Mouse (Mus musculus) gastrocnemius, adult 2 months (tissue): ENCODE results near the gene Thtpa. TPM values are rescaled to one million over a fixed set of nuclear protein-coding genes. Genes with fewer than 3 reads are reported as not detected.

ENCODE experiments used
- DNase-seq: peaks from one replicate; pipeline ENCODE4 v3.0.0; 2022
- H3K27ac ChIP-seq: fragments of 200-600 bp; 2 replicates; pipeline ENCODE4 v1.8.1; 2022; ENCODE audit warnings: mild to moderate bottlenecking
- H3K4me3 ChIP-seq: fragments of 200-600 bp; 2 replicates; pipeline ENCODE4 v1.8.1; 2022; ENCODE audit warnings: mild to moderate bottlenecking, moderate library complexity
- CTCF ChIP-seq: fragments of 200-600 bp; IDR thresholded peaks from 2 replicates; pipeline ENCODE4 v1.8.1; 2022; ENCODE audit warnings: antibody characterized with exemption, mild to moderate bottlenecking, moderate library complexity
- intact Hi-C: fragments of 180-260 bp; cut with DNase I; formaldehyde crosslinking; loops from one replicate; pipeline ENCODE4 v1.15.1; 2025
- total RNA-seq, 2 experiments: library from RNA; stranded (reverse); gene quantifications; 2 replicates each; pipeline ENCODE4 v1.2.3; 2021

Thtpa gene
- total RNA-seq, 2 experiments from 2014 or later, result 12.6 to 14.3 TPM

DNA sequence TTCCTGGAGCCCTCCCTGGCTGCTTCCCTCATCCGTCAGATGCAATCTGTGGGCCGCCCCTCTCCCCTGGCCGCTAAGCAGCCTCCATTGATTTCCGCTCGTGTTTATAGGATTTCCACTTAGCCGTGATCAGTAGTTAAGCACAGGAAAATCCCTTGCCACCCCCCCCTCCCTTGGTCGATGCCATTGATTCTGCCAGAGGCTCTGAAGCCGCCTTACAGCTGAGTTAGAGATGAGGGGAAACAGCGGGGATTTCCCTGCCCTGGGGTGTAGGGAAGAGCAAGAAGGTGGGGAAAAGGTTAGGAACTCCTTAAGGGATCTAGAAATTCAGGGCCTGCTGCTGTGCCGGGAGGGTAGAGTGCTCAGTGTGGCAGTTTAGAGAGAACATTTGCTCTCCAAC, 3.1 kb downstream of the Thtpa start:
- Histone ChIP-seq H3K27ac (peak overlapping the region; percentile 46; the same call in 1 of the 2 replicates), H3K4me3 (no peak overlapping the region)
- TF ChIP-seq CTCF, result no peak
- DNase-seq, result no peak
- intact Hi-C loops, result loop anchor here (10.0 kb wide), 2 partner anchors 203 to 843 kb away; partner anchors contain the start of genes Abhd4, Dad1 and Pabpn1

DNA sequence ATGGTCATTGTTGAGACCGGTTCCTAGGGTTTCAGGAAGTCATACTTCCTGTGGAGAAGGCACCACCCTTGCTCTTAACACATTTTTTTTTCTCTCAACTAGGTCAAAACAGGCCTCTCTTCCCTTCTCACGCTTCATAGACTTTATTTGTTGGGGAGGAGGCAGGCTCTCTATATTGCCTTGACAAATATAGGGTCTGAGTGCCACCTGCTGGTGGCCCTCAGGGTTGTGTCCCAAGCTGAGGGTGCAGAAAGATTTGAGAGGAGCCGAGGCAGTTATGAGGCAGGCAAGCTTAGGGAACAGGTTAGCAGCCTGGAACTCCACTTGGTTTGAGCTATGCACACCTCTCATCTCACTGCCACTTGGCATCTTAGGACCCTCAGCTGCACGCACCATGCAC, 3.5 kb downstream of the Thtpa start:
- peak; percentile 55 for TF ChIP-seq CTCF
- Histone ChIP-seq H3K4me3 (no peak overlapping the region), H3K27ac (no peak overlapping the region)
- intact Hi-C loops, result loop anchor here (10.0 kb wide), 2 partner anchors 203 to 843 kb away; partner anchors contain the start of genes Abhd4, Dad1 and Pabpn1
- DNase-seq, result no peak

DNA sequence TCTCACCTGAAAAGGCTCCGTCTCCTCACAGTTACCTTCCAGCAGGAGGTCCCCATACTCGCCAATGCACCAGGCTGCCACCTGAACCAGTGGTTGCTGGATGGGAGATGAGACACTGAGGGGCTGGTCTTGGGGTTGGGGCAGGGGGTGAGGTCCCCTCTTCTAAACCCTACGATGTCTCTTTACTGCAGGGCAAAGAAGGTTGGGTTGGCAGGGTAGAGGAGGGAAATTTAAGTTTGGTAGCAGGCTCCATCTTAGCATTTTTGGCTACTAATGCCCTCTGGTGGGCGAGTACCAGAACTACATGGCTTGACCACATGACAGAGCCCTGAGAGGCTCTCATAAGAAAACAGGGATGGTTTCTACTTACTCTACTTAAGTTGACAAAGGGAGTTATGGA, 7.0 kb downstream of the Thtpa start:
- peak; percentile 87 for TF ChIP-seq CTCF
- intact Hi-C loops, result loop anchor here (5.0 kb wide), 1 partner anchor 79 kb away; no protein-coding TSS in a partner anchor
- Histone ChIP-seq H3K4me3 (no peak overlapping the region), H3K27ac (no peak overlapping the region)
- DNase-seq, result peak; percentile 59

DNA sequence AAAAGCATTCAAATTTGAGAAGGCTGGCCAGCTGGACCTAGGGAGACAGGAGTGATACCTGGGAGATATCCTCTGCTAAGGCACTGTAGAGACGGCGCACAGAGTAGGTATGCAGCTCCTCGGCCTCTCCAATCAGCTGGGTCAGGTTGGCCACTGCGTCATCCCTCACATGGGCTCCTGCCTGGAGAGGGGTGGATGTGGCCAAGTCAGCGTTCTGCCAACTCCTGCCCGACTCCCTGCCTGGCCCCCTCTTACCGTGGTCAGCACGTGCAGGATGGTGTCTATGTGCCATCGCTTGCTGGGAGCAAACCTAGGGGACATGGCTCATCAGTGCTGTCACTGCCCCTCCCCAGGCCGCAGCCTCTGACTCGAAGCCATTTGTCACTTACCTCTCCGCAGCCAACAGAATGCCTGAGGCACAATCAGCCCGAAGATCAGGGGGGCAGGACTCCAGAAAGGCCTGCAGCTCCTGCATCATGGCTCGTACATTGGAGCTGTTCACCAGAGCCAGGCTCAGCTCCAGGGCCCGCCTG, 7.7 kb downstream of the Thtpa start:
- intact Hi-C loops, result loop anchor here (5.0 kb wide), 1 partner anchor 80 kb away; no protein-coding TSS in a partner anchor
- Histone ChIP-seq H3K4me3 (no peak overlapping the region), H3K27ac (no peak overlapping the region)
- DNase-seq, result no peak
- TF ChIP-seq CTCF, result no peak

DNA sequence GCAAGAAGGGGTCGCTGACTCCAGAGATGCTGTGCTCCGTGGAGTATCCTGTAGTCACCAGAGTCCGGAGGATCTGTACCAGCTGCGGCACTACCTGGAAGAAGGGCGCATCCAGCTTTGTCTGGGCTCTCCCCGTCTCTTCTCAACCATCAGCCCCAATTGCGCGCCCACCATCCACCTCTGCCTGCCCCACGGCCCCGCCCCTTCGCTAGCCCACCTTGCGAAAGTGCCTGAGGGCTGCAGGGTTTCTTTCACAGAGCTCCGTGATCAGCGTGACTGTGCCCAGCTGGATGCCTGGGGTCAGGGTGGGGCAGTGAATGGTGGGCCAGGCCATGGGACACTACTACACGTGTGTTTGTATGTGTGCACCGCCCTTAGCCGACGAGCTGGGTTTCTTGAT, 9.8 kb downstream of the Thtpa start:
- no peak for TF ChIP-seq CTCF
- H3K27ac ChIP-seq, result no peak overlapping the region
- intact Hi-C loops, result loop anchor here (5.0 kb wide), 1 partner anchor 82 kb away; no protein-coding TSS in a partner anchor
- H3K4me3 ChIP-seq, result no peak overlapping the region
- no peak for DNase-seq

DNA sequence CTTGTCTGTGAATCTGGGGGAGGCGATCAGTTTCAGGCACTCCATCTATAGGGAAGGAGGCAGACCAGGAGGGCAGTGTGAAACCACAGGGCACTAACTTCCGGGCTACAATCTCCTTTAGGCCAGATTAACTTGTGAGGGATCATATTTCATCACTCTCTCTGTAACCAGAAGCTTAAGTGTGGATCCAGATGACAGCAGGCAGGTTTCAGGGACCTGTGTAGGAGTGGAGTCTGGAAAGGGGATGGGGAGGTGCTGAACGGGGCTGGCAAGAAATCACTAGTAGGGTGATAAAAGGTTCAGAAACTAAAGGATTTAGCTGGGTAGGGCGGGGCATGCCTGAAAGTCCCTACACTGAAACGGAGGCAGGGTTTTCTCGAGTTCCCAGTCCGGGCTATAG, 10.8 kb downstream of the Thtpa start:
- DNase-seq, result no peak
- Histone ChIP-seq H3K27ac (0 out of 2 replicates have a peak overlapping the region, but pooled peaks have one; percentile 88), H3K4me3 (peak overlapping the region; percentile 80)
- TF ChIP-seq CTCF, result no peak
- intact Hi-C loops, result no loop called here

DNA sequence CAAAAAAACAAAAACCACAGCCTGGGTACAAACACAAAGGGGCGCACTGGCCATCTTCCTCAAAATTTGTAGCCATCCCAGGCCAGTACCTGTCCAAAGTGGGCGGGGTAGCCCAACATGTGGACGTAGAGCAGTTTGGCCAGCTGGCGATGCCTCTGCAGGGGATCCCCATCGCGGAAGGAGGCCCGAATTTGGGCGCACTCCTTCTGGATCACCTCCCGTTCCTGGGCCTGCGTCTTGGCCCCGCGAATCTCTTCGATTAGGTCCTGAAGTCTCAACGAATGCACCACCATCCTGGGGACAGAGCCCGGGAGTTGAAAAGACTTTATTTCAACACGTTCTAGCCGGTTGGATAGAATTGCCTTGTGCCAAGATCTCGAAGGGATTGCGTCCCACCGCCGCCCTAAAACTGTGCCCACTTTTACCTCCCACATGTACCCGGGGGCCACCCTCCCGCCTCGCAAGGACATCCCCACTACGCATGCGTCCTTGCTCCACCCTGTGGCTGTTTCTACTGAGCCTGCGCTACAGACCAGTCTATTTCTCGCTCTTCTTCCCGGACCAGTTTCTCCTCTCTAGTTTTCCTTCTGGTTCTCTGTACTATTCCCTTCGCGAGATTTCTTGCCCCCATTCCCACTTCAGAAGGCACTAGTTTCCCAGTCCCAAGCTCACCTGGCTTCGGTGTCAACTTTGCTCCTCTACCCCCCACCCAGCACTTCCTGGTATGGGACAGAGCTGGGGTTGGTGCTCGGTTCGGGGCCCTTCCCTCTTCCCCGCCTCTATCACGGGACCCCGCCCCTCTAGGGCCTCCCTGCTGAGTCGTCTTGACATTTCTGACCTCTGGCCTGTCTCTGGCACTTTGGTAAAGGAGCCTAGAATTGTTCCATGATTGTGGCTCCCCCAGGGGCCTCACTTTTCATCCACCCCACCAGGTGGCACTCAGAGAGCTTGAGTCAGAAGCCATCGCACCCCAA, 11.5 kb downstream of the Thtpa start, which contains the start of gene Ap1g2:
Gene Ap1g2 (minus strand): TSS at position 758 of the 974 bp plus-strand sequence.
- intact Hi-C loops, result no loop called here
- TF ChIP-seq CTCF, result peak; percentile 38
- Histone ChIP-seq H3K27ac (peak within 1 kb of the TSS; percentile 88), H3K4me3 (peak within 1 kb of the TSS; percentile 80)
- DNase-seq, result peak; percentile 90

DNA sequence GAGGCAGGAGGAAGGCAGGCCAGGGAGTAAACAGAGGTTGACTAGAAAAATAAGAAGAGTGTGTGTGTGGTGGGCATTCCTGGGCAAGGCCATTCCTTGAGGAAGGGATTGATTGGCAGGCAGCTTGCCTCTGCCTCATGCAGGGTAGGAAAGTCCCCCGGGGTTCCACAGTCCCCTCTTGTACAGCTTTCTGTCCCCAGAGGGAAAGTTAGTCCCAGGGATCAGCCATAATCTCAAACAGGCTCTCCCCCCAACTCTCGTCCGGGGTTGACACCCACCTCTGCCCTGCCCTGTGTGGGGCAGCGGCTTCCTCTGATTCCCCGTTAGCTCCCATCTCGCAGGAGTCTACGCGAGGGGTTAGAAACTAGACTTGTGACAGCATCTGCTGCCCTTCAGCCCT, 12.4 kb downstream of the Thtpa start:
- TF ChIP-seq CTCF, result no peak
- intact Hi-C loops, result no loop called here
- DNase-seq, result no peak
- Histone ChIP-seq H3K27ac (peak overlapping the region; percentile 88; the same call in 1 of the 2 replicates), H3K4me3 (no peak overlapping the region)

DNA sequence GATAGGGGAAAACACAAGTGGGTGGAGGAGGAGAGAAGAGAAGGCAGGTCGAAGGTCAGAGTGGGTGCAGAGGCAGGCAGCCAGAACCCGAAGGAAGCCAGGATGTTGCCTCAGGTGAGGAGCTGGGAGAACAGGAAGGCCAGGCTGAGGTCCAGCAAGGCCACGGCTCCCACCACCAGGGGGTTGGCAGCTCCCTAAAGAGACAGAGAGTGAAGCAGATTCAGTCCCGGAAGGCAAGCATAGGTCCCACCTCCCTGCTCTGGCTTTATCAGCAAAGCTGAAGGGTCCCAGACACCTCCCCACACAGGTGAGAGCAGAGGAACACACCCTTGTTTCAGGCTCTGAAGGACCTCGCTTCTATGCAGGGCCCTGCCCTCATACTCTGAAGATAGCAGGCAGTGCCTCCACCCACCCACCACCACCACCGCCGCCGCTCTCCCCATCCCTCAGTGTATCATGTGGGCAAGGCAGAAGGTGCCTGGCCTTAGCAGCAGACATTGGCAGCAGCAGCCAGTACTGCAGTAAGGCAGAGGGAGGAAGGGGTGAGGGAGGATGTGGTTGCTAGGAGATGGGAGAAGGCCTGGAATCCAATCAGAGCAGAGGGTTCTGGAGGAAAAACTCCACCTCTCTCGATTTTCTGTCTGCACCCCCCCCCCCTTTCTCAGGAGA, 13.8 kb downstream of the Thtpa start:
- intact Hi-C loops, result no loop called here
- Histone ChIP-seq H3K4me3 (no peak overlapping the region), H3K27ac (no peak overlapping the region)
- DNase-seq, result no peak
- TF ChIP-seq CTCF, result no peak

DNA sequence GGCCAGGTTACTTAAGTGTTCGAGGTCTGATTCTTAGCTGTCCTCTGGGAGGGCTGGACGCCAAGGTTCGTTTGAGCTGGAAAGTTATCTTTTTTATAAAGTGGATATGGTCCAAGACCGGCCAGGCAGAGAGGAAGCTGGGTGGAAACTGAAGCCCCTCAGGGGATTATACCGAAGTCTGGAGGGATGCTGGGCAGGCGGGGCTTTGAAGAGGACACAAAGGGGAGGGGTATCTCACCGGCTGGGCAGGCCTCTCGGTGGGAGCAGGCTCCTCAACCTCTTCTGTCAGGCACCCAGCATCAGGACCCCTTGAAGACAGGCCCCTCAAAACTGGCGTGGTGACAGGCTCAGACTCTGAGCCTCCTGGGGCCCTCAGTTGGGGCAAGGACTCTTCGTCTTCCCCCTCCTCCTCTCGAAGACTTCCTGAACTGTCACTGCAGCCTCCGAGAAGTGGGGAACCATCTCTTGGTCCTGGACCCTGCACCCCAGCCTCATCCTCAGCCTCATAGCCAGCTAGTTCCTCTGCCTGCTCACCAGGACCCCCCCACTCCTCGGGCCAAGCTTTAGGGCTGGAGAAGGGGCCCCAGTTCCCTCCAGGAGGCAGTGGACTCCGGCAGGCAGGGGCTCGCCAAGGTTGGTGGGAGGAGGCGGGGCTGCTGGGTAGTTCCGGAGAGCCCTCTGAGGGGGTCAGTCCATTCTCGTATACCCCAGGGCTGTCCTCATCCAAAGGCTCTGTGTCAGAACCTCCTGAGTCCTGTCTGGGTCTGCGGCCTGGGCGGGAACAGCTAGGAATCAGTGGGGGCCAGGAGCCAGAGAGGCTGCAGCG, 14.7 kb downstream of the Thtpa start:
- intact Hi-C loops, result no loop called here
- Histone ChIP-seq H3K27ac (no peak overlapping the region), H3K4me3 (no peak overlapping the region)
- no peak for TF ChIP-seq CTCF
- no peak for DNase-seq

DNA sequence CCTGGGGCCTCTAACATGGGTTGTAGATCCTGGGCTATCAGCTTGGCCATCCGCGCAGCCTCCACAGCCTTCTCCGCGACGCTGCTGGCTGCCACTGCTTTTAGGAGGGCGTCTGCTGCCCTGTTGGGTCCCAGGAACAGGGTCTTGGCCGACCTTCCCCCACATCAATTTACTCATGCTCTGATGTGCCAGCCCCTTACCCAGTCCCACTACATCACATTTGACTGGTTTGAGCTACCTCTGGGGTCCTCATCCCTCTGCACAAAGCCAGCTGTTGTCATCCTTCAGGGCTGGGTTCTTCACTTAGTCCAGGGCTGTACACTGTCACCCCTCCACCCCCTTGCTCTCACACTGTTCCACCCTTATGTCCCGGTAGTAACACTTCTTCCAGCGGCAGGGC, 15.5 kb downstream of the Thtpa start:
- no peak overlapping the region for H3K4me3 ChIP-seq
- no peak overlapping the region for H3K27ac ChIP-seq
- DNase-seq, result no peak
- intact Hi-C loops, result no loop called here
- no peak for TF ChIP-seq CTCF

DNA sequence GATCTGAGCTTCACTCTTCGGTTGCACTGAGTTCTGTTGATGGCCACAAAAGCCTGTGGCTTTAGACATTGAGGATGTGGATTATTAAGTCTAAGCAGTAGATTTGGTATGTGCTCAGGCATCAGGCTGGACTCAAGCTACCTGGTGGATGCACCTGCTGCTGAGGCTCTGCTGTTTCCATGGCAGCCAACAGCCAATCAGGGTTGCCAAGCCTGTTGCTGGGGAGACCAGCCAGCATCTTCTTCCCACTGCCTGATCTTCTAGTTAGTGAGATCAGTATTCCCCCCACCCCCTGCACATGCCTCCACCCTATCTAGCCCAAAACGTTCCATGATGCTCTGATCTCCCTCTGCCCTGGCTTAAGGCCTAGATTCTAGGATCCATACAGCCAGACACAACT, 17.1 kb downstream of the Thtpa start:
- Histone ChIP-seq H3K27ac (no peak overlapping the region), H3K4me3 (no peak overlapping the region)
- TF ChIP-seq CTCF, result no peak
- intact Hi-C loops, result no loop called here
- no peak for DNase-seq
